Mouse (Mus musculus): ENCODE data around the gene Rtn4rl2. TPM values are rescaled to one million over a fixed set of nuclear protein-coding genes. Genes with fewer than 3 reads are reported as not detected.

Gene Rtn4rl2
- total RNA-seq, 2 experiments from 2014 or later, result 0.37 to 0.80 TPM

DNA sequence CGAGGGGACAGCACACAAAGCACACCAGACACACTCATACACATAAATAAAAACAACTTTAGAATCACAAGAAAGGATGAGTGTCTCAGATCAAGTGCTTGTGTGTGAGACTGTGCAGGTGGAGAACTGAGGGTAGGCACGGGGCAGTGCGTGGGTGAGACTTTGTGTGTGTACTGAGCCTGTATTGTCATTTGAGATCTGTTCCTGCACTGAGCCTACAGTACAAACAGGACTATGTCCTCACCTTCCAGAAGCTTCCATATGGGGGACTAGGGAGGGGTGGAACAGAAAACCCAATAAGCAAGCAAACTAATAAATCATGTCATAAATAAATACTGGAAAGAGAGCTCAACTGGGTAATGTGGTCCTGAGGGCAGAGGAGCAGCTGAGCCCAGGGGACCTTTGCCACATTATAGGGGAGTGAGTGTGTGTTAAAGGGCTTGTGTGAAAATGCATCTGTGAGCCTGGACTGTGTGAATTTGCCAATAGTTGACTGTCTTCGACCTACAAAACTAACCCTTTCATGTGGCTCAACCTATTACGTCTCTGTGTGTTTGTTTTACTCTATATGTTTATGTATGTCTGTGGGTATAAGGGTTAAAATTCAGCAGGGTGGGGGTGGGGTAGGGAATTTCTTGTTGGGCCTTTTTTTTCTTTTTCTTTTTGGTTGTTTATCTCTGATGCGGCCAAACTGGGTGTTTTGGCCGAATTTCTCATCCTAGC is 35.9 kb downstream of the Rtn4rl2 start:
- no peak for DNase-seq (ENCODE audit: low spot score in 2 of 2)

DNA sequence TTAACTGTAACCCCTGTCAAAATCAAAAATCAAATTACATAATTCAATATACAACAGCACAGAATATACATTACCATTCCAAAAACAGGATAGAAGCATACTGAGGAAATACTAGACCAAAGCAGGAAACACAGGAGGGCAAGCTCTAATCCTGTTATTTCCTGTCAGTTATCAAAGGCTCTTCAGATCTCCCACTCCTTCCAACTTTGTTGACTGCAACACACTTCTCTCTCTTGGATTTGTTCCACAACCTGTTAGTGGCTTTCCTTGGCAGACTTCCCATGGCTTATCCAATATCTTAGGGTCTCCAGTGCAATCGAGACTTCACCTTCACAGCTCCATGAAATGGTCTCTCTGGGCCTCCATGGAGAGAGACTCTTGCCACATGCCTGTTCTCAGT is 41.3 kb downstream of the Rtn4rl2 start:
- no peak for DNase-seq (ENCODE audit: low spot score in 2 of 2)

DNA sequence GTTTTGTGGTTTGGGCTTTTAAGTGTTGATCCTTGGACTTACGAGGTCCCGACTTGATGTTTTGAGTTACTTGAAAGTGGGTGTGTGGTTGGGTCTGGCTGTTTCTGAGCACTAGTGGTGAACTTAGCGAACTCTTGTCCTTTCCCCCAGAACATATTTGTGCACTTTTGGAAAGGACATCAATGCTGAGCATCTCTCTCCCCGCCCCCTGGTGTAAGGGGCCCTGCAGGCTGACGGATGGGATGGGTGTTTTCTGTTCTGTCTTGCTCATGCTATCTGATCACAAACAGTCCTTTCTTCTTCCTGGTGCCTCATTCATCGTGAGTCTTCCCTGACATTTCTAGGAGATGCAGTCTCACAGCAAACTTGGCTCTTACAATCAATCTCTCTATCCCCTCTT is 42.9 kb downstream of the Rtn4rl2 start:
- no peak for DNase-seq (ENCODE audit: low spot score in 2 of 2)

DNA sequence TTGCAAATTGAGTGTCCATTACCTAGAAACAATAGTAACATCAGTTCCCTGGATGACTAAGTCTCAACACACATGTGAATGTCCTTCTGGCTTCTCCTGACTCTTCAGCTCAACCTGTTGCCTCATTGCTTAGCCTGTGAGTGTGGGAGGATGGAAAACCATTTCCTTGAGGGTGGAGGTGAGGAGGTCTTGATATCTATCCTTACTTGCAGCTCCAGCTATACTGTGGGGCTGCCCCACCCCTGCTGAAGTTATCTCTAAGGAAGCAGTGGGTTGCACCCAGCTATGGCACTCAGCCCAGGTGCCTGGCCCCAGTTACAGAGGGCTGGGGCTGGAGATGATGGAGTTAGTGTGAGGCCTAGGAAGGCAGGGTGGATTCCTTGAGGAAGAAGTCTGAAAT is 44.6 kb downstream of the Rtn4rl2 start:
- DNase-seq (ENCODE audit: low spot score in 2 of 2), result no peak

DNA sequence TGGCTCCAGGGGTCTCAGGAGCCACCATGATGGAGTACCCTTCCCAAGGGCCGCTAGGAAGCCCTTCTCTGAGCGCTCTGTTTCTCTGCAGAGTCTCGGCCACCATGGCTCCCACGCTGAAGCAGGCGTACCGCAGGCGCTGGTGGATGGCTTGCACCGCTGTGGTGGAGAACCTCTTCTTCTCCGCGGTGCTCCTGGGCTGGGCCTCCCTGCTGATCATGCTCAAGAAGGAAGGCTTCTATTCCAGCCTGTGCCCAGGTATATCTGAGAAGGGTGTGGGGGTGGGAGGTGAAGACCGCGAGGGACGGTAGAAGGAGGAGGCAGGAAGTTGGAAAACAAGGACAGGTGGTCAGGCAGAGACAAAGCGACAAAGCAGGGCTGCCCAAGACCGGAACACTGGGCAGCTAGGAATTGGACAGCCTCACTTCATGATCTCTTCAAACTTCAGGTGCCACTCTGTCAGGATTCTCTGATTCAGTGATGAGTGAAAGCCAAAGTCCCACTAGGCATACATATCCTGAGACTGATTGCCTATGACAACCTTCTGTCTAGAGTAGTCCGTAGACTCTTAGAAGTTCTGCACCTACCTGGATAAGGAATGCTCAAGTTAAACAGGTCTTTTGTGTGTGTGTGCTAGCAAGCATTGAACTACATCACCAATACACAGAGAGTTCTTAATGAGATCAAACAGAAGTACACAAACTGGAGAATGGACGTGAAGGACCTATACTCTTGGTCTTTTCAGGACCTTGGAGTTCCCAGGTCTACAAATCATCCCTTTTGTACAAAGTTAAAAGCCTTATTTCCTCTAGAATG is 45.6 kb downstream of the Rtn4rl2 start:
- no peak for DNase-seq (ENCODE audit: low spot score in 2 of 2)

DNA sequence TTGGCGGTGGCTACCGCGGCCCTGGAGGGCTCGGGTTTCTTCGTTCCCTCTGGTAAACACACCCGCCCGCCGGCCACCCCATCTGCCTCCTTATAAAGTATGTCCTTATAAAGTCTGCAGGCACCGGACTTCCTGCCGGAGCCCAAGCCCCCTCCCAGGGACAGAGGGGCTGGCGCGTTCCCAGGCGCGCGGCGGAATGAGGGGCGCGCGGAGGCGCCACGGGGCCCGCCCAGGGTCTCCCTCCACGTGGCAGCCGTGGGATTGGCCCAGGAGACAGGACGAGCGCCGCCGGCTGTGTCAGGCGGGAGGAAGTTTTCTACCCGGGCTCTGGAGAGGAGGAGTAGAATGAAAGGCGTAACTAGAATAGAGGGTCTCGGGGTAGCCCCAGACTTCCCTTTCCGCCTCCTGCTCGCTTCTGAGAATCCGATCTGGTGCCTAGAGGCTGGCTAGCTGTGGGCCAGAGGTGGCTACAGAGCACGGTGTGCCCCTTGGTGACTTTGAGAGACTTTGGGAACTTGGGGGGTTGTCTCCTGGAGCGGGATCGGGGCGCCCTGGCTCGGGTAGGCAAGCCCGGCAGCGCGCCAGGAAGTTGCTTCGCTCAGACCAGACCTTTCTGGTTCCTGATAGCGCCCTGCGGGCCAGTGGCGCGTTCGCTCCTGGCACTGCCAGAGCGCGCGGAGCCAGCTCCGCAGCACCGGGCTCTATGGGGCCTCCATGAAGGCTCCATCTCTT is 46.3 kb downstream of the Rtn4rl2 start:
- DNase-seq (ENCODE audit: low spot score in 2 of 2), result peak; percentile 64 to 80

DNA sequence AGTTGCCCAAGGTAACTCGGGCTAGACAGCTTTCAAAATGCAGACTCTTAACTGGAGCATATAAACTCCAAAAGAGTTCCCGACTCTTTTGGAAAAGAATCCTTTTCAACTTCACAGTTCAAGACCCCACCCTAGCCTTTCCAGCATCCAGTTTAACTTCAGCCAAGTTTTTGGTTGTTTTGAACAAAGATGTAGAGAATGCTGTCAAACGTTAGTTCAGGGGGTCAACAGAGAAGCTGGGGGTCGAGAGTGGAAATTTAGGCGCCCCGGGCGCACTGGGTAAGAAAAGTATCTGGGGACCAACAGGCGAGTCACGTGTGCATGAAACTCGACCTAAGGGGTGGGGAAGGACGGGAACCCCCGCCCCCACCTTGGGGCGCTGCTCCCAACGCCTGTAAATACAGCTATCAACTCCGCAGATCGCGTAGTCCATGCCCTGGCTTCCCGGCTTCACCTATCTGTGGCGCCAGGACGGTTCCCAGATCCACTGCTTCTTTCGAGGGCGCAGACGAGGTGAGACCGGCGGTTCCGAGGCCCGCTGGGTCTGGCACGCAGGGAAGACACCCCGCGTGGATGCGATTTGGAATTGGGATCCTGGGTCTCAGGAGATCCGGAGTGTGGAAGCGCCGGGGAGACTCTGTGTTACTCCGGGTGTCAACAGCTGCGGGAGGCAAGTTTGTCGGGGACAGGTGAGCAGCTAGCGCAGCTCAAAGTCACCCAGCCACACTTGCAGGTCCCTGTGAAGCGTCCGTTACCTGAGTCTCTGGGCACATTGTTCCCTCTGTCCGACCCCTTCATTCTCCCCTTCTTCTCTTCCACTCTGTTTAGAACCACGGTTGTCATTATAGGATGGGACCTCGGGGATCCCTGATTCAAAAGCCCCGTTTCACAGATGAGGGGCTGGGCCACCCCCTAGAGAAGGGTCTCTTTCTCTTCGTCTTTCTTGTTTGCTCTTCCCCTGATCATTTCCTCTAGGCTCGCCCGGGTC is 47.2 kb downstream of the Rtn4rl2 start:
- peak; percentile 42 to 57 for DNase-seq (ENCODE audit: low spot score in 2 of 2)

DNA sequence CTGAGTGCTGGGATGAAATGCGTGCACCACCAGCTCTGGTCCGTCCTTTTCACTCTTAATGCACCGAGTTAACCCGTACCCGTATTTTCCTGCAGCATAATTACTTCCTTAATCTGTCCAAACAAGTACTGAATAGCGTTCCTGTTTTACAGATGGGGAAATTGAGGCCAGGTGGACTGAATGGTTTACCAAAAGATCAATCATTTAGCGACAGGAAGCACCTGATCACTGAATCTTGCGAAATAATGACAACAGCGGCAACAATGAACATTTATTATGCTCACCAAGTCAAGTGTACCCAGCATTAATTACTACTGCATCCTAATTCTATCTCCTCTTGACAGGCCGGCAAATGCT is 47.9 kb downstream of the Rtn4rl2 start, which contains the start of gene Slc43a1:
Gene Slc43a1, plus strand, starts transcription at position 258 of the 357 bp plus-strand sequence.
- DNase-seq (ENCODE audit: low spot score in 2 of 2), result no peak

DNA sequence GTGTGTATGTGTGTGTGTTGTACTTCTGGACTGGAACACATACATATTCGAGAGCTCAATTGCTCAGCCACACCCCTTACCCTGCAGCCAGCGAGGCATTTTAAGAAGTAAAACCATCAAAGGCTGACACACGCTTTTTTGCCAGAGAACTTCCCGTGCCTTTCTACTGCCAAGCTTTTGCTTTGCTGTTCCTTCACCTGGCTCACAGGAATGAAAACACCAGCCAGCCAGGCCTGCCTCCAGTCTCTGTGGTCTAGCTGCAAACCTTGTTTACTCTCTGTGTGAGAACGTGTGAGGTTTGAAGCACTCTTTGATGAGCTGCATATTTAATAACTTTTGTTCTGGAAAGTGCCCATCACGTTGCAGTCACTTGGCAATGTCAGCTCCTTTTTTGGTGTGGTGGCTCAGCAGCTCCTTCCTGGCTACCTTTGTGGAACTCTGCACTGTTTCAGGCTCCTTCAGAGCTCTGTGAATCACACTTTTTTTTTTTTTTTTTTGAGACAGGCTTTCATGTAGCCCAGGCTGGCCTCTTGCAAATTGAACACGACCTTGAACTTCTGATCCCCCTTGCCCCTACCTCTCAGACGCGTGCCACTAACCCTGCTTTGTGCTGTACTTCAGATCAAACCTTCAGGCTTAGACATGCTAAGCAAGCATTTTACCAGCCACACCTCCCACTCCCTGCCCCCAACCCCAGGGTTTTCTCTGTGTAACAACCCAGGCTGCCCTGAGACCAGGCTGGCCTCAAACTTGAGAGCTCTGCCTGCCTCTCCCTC is 48.5 kb downstream of the Rtn4rl2 start:
- no peak for DNase-seq (ENCODE audit: low spot score in 2 of 2)

DNA sequence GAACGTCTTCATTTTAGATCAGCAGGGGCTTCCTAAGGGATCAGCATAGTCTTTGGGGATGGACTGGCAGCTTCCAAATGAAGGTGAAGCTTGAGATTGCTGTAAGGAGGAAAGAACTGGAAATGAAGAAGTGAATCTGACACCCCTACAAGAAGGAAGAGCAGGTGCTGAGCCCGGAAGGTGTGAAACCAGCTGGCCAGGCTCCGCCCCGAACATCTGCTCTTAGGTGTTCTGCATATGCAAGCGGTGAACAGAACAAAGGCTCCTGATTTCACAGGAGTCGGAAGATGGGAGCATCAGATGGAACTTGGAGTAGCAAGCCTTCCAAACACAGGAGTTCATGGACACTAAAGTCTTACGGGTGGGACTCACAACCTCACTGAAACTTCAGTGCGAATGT is 49.4 kb downstream of the Rtn4rl2 start:
- DNase-seq (ENCODE audit: low spot score in 2 of 2), result no peak

DNA sequence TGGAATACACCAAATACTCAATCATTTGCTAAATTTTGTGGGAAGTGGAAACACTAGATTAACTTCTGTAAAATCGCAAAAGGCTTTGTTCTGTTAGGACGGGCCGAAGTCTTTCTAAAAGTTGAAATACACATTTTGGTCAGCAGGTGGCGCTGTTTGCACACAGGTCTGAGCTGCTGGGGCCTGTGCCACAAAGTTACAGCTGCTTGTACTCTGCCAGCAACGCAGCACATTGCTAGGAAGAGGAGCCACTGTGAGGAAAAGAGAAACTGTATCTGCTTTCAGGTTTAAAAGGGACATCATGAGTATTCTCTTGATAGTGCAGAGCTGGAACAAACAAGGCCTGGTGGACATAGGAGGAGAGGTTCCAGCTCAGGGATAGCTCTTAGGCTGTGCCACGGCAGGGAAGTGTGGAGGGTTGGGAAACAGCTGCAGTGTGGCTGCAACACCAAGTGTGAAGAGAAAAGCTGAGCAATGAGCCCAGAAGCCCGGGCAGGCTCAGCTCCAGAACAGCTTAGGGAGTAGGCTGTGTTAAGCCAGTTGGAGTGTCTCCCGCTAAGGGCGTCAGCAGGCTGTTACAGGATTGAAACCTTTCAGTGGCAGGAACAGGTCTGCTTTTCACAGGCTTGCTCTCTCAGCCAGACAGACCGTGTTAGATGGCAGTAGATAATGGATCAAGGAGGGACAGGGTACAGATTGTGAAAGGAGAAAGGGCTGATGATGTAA is 54.7 kb downstream of the Rtn4rl2 start:
- DNase-seq (ENCODE audit: low spot score in 2 of 2), result peak; percentile 80 to 87

DNA sequence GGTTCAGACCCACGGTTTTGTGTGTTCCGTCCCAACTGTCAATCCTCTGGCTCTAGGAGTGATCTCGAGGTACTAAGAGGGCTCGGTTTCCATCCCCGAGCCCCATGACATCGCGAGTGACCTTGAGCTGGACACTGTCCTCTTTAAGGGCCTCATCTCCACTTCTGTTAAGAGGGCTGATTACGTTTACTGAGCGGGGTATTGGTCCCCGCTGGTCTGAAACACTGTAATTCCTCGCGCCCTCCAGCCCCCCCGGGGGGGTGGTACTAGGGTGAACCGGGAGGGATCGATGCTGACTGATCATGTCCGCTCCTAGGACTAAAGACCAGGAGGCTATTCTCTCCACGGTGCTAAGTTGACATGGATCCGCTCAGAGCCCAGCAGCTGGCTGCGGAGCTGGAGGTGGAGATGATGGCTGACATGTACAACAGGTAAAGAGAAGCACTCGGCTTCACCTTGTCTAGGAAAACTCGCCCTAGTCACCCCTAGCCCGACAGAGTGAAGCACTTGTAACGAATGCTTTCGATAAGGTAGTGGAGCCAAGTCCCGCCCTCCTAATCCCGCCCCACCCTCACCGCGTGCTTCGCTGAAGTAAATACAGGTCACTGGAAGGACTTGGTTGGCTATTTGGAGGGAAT is 59.1 kb downstream of the Rtn4rl2 start:
- no peak for DNase-seq (ENCODE audit: low spot score in 2 of 2)

DNA sequence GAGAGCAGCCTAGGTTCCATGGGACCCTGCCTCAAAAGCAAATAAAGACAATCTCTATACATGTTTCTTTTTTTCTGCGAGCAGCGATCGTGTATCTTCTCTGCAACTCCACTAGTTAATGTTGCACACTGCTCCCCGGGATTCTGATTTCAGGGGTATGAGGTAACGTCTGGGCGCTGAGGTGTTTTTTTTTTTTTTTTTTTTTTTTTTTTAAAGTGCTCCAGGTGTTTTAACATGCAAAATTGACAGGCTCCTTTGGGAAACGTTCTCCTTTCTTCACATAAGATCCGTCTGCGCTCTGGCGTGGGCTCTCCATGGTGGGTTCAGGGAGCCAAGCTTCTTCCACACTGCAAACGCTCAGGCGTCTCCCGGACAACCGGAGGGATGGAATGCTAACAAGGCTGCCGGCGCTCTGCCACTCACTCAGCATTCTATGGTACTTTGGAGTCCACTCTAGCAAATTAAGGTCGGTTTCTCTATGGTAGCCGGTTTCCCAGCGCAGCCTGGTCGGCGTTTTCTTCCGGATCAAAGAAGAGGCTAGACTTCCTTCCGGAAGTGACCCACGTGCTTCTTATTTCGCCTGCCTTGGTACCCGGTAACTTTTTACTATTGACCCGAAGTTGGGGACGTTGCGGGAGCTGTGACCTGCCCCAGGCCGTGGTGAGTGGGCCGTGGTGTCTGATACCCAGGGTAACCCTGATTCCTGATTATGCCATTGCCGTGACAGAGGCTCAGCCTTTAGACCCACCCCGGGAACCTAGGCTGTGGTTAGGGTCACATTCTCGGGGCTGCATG is 59.8 kb downstream of the Rtn4rl2 start, which contains the start of gene Timm10:
Gene Timm10, plus strand, starts transcription at position 510 of the 795 bp plus-strand sequence.
- peak; percentile 60 to 79 for DNase-seq (ENCODE audit: low spot score in 2 of 2)

DNA sequence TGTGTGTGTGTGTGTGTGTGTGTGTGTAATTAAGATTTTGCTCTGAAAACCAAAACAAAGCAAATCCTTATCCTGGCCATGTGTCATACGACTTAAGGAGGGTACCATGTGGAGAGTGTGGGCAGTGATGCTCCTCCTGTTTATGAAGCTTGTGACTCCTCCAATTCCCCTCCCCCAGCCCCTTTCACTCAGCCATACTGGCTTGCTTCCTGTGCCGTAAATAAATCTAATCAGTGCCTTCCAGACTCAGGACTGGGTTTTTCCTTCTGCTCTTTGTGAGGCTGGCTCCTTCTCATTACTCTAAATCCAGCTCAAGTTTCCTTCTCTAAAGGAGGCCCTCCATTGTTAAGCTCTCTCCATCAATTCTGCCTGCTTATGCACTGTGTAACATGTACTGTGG is 63.3 kb downstream of the Rtn4rl2 start:
- DNase-seq (ENCODE audit: low spot score in 2 of 2), result no peak

DNA sequence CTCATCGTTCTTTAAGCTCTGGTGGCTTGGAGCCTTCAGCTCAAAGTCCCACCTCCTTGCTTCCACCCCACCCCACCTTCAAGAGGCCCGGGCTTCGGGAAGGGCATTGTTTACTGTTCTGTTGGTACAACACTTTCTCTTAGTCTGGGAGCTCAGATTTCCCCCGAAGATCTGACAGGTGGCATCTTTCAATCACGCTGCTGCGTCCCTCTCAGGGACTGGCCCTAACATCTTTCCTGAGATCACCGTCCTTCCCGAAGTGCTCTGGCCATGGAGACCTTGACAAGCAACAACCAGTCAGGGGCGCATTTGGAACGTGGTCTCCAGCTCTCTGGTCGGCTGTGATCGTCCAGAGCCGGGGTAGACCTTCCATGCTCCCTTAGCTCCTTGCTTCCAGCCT is 64.0 kb downstream of the Rtn4rl2 start, which contains the start of gene Smtnl1:
Gene Smtnl1, minus strand, starts transcription at position 101 of the 400 bp plus-strand sequence.
- no peak for DNase-seq (ENCODE audit: low spot score in 2 of 2)

All from gastrocnemius, postnatal 4 days (tissue).